8 mouse cellular contexts compared by ENCODE assay signal in genomic region chr5:21056595-21056994, GRCm38 (mm10). TPM values are rescaled to one million over a fixed set of nuclear protein-coding genes. Genes with fewer than 3 reads are reported as not detected.
DNase-seq lines count a peak whose midpoint lies in the region; ATAC-seq and TF ChIP-seq lines count a peak whose summit lies in the region.

No protein-coding gene starts in this region.

- peak; percentile 14 for DNase-seq in kidney, adult 2 months
- no peak for DNase-seq in kidney, adult 8-10 months
- peak; percentile 20 for DNase-seq in NIH3T3 (ENCODE audit: low read depth)
- no peak for DNase-seq in hindbrain, embryonic 11.5 days (ENCODE audit: low spot score)
- DNase-seq in midbrain, embryonic 11.5 days (ENCODE audit: low spot score, missing footprints): no peak
- DNase-seq in gastrocnemius, postnatal 10 days: no peak
- DNase-seq in layer of hippocampus, adult 11-12 months (ENCODE audit: low spot score): no peak
- no peak for DNase-seq in urinary bladder, postnatal 36 days (ENCODE audit: low spot score in 2 of 2)

- under 1% methylated on average over 8 of the region's 8 CpGs for WGBS in kidney, adult 2 months
- WGBS in hindbrain, embryonic 11.5 days: 11% methylated on average over 8 of the region's 8 CpGs
- WGBS in midbrain, embryonic 11.5 days: 13% methylated on average over 8 of the region's 8 CpGs

- peak overlapping the region; percentile 46 for H3K4me2 ChIP-seq in hindbrain, embryonic 11.5 days (replicated peaks; ENCODE audit: low read depth, low read length)
- H3K4me2 ChIP-seq in midbrain, embryonic 11.5 days: peak overlapping the region; percentile 55

- no peaks in the 10 kb centered on the region for H3K36me3 ChIP-seq in kidney, adult 2 months (ENCODE audit: control insufficient read depth, insufficient read depth, low read length)
- H3K36me3 ChIP-seq in hindbrain, embryonic 11.5 days (ENCODE audit: control insufficient read depth, insufficient read depth, low read length): no peaks in the 10 kb centered on the region
- H3K36me3 ChIP-seq in midbrain, embryonic 11.5 days (ENCODE audit: control insufficient read depth, insufficient read depth, low read length): no peaks in the 10 kb centered on the region

- no peak for TF ChIP-seq POLR2A in kidney, adult 2 months (IDR thresholded peaks at IDR 0.05; ENCODE audit: low read depth, low read length)

- TF ChIP-seq CTCF in kidney, adult 2 months (conservative IDR thresholded peaks at IDR 0.05; ENCODE audit: insufficient read depth, insufficient read length, low read depth, low read length): no peak

- no peaks in the 10 kb centered on the region for H3K9me3 ChIP-seq in hindbrain, embryonic 11.5 days (ENCODE audit: control insufficient read depth, low read length)
- no peaks in the 10 kb centered on the region for H3K9me3 ChIP-seq in midbrain, embryonic 11.5 days (ENCODE audit: control insufficient read depth, low read length)

- no peaks in the 10 kb centered on the region; the same call in 1 of the 2 replicates for H3K4me1 ChIP-seq in kidney, adult 2 months (ENCODE audit: control insufficient read depth, insufficient read depth, low read length)
- no peaks in the 10 kb centered on the region; the same call in 1 of the 2 replicates for H3K4me1 ChIP-seq in hindbrain, embryonic 11.5 days (replicated peaks; ENCODE audit: control insufficient read depth, insufficient read depth, low read length)
- H3K4me1 ChIP-seq in midbrain, embryonic 11.5 days (ENCODE audit: control insufficient read depth, insufficient read depth, low read length): peaks cover 4% of the 10 kb centered on the region

- H3K27me3 ChIP-seq in kidney, adult 2 months (replicated peaks; ENCODE audit: control insufficient read depth, insufficient read depth, low read length): no peaks in the 10 kb centered on the region
- no peaks in the 10 kb centered on the region for H3K27me3 ChIP-seq in hindbrain, embryonic 11.5 days (ENCODE audit: control insufficient read depth, insufficient read depth, low read length)
- no peaks in the 10 kb centered on the region for H3K27me3 ChIP-seq in midbrain, embryonic 11.5 days (ENCODE audit: control insufficient read depth, insufficient read depth, low read length)

- no peak for ATAC-seq in hindbrain, embryonic 11.5 days (ENCODE audit: low FRiP score)
- ATAC-seq in midbrain, embryonic 11.5 days (ENCODE audit: low FRiP score): no peak

- peak overlapping the region; percentile 69 for H3K27ac ChIP-seq in kidney, adult 2 months (ENCODE audit: insufficient read depth, low read depth, low read length)
- peak overlapping the region; percentile 100 for H3K27ac ChIP-seq in hindbrain, embryonic 11.5 days (ENCODE audit: low read depth, low read length)
- H3K27ac ChIP-seq in midbrain, embryonic 11.5 days (ENCODE audit: low read depth, low read length): peak overlapping the region; percentile 99

- H3K4me3 ChIP-seq in kidney, adult 2 months (ENCODE audit: insufficient read depth, low read depth, low read length): peak overlapping the region; percentile 68
- peak overlapping the region; percentile 65 for H3K4me3 ChIP-seq in hindbrain, embryonic 11.5 days (ENCODE audit: low read depth, low read length)
- H3K4me3 ChIP-seq in midbrain, embryonic 11.5 days (ENCODE audit: low read depth, low read length): peak overlapping the region; percentile 95

- peak overlapping the region; percentile 67 for H3K9ac ChIP-seq in hindbrain, embryonic 11.5 days (ENCODE audit: low read depth, low read length)
- peak overlapping the region; percentile 50 for H3K9ac ChIP-seq in midbrain, embryonic 11.5 days (ENCODE audit: low read length)

RNA-seq across cellular contexts. Expression of gene Ptpn12, which starts 0.9 kb away (rescaled TPM):
- 32.3 and 35.9 TPM in 2 replicates for polyA plus RNA-seq in kidney, adult 2 months (2012; rRNA removed)
- 32.3 and 40.1 TPM in 2 replicates for polyA plus RNA-seq in hindbrain, embryonic 11.5 days (2014; fragmentation: Nextera tagmentation; extraction: Ambion mirVana)
- 28.0 and 29.6 TPM in 2 replicates for polyA plus RNA-seq in midbrain, embryonic 11.5 days (2014; fragmentation: Nextera tagmentation; extraction: Ambion mirVana)
- 10 to 100 TPM; 27.0 to 36.6 TPM for total RNA-seq in gastrocnemius, postnatal 10 days (2021)

Comparison
In these comparisons a context has a peak if more than half of its experiments do, and no peak if none do; other contexts are left out.
1. DNase-seq: peak in kidney, adult 2 months (single experiment) and NIH3T3 (single experiment); none in kidney, adult 8-10 months (0 of 2), hindbrain, embryonic 11.5 days (single experiment), midbrain, embryonic 11.5 days (single experiment), gastrocnemius, postnatal 10 days (single experiment), layer of hippocampus, adult 11-12 months (single experiment) and urinary bladder, postnatal 36 days (0 of 2).
2. Peak in every context shown above with its lines, with median percentiles within 50 percentile points of each other: H3K27ac ChIP-seq and H3K4me3 ChIP-seq.